Mouse (Mus musculus) adrenal gland, adult 2 months (tissue): ENCODE data around the gene Spata48. TPM values are rescaled to one million over a fixed set of nuclear protein-coding genes. Genes with fewer than 3 reads are reported as not detected.

ENCODE experiments used
- DNase-seq: peaks from one replicate; pipeline ENCODE4 v3.0.0; 2021
- long read RNA-seq: library from polyadenylated mRNA; stranded (forward); transcript quantifications from one replicate; pipeline ENCODE4 v2.0.0, GENCODE M21; 2021
- polyA plus RNA-seq: library from polyadenylated mRNA; depleted of rRNA; stranded (reverse); fragments of >200 nt; gene quantifications from 2 replicates; pipeline ENCODE4 v1.2.3, GENCODE M21; 2012; rRNA removed
- total RNA-seq, 2 experiments: library from RNA; stranded (reverse); gene quantifications; 2 replicates each; pipeline ENCODE4 v1.2.3; 2021

Gene Spata48
- under 1 TPM; 0.52 to 0.69 TPM for total RNA-seq
- 13.4 TPM in 1 of 2 replicates, not detected in the other for polyA plus RNA-seq
- long read RNA-seq, partial matches to known transcripts = 0 of 2 reads
- long read RNA-seq, other reads (novel, unspliced or antisense) = 2 of 2 reads

DNA sequence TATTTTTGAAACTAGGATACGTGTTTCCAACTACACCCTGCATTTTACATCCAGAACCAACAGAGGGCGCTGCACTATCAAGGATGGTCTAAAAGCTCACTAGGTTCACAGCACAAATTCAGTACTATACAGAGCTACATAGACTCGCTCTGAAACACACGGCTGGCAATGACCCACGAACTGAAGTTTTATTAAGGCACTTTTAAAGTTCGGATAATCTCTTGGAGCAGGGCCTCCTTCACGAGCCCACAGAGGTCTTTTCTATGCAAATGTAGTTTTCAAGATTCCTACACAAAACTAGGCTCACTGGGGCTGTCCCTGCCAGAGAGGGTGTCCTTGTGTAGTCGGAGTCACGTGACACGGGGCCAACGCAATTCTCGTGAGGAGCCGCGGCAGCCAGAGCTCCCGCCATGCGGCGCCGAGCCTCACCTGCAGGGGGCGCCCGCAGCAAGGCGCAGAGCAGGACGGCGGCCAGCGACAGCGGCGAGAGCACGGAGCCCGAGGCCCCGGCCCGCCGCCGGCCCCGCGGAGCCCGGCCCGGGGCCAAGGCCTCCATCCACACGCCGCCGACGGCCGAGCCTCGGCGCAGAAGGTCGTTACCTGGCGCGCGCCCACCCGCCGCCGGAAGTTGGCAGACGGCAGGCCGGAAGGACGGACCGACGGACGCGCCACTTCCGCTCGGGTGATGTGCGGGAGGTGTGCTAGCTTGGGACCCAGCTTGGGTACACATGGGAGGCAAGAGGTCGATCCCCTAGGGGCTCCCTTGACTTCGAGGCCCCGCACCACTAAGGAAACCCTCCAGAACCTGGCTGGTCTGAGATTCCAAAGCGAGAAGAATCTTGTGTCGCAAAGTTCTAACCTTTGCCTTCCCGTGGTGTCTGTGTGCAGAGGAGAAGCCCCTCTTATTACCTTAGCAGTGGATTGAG is at the start of gene Spata48, which contains the start of gene Zpbp:
Spata48 (plus strand) TSS at position 460 of the 926 bp plus-strand sequence.
Zpbp (minus strand) TSS at position 774 of the 926 bp plus-strand sequence.
- peak; percentile 90 for DNase-seq

- no peak for DNase-seq
Measured at GRCm38 (mm10) chr11:11414188-11414587, 47.7 kb upstream of the Spata48 start.

- DNase-seq = no peak
Measured at GRCm38 (mm10) chr11:11417356-11417755, 44.5 kb upstream of the Spata48 start.

DNA sequence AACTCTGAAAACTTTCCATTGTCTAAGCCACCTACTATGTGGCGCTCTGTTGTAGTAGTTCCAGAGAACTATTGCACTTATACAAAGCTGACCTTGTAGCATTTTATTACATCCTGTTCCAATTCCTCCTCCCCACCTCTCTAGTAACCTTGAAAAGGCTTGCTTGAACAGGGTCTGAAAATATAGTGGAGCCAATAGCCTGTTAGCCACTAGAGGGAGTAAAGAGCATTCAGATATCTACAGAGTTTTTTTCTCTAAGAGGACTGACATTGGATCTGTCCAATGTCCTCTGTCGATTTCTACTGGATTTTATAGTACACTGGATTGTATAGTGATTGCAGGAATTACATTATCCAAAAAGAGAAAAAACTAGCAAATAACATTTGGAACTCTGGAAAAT is 6.9 kb upstream of the Spata48 start:
- peak; percentile 2 for DNase-seq

DNA sequence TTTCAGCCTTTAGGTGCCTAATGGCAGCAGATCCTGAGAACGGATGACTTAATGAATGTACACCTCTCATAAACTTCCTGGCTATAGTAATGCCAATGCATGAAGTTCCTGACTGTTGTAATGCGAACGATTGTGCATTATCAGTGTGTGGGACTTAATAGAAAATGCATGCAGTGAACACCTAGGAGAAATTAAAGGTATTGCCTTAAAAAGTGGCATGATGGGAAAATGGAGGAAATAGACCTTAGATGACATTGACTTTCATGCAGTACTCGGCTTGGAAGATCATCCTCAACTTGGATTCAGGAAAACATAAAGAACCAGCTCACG is 632 bp downstream of the Spata48 start:
- no peak for DNase-seq

DNA sequence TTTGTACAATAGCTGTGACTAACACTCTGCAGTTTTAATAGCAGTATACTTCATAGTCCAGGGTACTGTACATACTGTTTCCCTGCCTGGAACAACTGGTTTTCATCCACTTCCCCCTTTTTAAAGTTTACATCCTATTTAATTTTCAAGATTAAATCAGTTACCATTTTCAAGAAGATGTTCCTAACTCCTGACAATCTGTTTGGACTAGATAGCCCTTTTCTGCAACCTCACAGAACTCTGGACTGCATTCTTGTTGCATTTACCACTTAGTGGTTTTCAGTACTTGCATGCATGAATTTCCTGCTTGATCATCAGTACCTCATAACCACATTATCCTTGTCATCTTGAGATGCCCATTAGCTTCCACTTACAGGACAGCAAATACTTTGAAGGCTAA is 7.0 kb downstream of the Spata48 start:
- DNase-seq = no peak

GRCm38 (mm10) chr11:11484378-11484777 is 22.5 kb downstream of the Spata48 start:
- DNase-seq = no peak

DNA sequence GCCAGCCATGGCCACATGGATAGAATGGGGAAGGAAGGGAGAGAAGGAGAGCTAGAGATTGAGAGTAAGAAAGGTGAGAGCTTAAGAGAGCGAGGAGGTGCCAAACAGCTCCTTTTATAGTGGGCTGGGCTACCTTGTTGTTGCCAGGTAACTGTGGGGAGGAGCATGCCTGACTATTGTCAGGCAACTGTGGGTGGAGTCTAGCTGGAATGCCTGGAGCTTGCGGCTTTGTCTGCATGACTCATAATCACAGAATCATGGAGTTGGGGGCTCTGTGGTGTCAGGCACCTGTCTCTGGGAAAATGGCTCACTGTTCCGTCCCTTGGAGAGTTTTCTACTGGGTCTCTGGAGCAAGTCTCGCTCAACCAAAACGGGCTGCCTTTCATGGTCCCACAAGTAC is 30.1 kb downstream of the Spata48 start:
- no peak for DNase-seq

- DNase-seq = no peak
Measured at GRCm38 (mm10) chr11:11495697-11496096, 33.8 kb downstream of the Spata48 start.

DNA sequence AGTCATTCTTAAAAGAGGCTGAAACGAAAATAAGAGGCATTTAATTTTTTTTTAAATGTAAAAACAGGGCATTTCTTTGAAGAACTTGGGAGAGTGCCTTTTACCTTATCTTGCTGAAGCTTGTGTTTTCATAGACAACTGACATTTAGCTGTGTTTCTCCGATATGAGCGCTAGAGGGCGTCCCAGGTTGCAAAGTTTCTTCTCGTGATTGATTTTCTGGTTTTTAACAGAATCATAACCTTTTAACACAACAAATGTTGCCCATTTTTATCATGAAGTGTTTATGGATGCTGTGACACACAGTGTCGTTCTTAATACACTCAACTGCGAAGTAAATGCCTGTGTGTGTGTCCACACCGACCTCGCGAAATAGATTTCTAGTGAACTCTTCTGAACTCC is 38.0 kb downstream of the Spata48 start:
- DNase-seq = no peak

DNA sequence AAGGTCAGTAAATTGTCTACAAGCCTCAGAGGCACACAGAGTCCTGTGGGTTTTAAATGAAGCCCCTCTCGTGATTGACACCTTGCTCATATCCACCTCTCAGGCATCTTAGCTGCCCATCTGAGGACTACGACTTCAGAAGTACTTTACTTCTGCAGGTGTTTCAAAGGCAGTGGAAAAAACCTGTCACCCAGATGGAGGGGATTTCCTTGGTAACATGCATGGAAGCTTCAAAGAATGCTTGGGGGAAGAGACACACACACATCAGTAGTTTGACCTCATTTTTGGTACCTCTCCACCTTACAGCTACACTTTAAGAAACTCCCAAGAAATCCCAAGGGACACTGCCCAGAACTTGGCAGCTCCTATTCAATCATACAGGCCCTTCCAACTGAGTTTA is 44.3 kb downstream of the Spata48 start:
- DNase-seq = no peak

DNA sequence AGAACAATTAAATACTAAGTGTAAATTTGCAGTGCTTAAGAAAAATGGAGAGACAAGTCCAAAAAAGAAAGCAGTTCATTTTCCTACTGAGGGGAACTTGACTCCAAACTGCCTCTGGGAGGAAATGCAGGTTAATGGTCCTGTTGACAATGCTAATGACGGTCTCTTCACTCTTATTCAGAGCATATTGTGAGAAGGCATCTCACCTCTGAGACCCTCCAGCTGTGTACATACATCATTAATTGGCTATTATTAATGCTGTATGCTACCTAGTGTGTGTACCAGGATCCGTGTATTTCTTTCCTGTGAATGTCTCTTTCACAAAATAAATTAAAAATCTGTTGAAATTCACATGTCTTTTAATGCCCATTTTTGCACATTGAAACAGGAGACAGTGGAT is 47.5 kb downstream of the Spata48 start:
- DNase-seq = no peak

- no peak for DNase-seq
Measured at GRCm38 (mm10) chr11:11512056-11512455, 50.2 kb downstream of the Spata48 start.

DNA sequence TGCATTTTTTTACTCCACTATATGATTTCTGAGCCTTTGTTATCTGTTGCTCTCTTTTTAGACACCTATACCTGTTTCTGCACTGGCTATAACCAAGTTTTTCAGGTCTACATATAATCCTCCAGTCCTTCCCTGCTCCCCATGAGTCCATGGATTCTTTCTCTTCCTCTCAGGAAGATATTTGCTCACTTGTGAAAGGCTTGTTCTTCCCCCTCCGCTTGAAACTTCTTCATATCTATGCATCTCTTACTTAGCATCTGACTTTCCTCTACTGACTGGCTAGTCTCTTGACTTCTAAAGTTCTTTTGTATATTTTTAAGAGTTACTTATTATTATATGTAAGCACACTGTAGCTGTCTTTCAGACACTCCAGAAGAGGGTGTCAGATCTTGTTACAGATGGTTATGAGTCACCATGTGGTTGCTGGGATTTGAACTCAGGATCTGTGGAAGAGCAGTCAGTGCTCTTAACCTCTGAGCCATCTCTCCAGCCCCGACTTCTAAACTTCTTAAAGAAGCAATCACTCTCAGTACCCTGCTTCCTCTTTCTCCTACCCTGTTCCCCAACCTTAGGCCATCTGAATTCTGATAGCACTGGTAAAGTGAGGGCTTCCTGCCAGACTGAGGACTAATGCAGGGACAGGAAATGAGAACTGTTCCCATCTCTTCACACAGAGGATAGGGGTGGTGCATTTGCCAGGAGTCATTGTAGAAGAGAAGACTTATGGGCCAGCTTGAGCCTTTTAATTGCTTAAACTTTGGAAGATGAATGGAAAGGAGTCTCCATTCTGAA is 51.3 kb downstream of the Spata48 start:
- DNase-seq = no peak

DNA sequence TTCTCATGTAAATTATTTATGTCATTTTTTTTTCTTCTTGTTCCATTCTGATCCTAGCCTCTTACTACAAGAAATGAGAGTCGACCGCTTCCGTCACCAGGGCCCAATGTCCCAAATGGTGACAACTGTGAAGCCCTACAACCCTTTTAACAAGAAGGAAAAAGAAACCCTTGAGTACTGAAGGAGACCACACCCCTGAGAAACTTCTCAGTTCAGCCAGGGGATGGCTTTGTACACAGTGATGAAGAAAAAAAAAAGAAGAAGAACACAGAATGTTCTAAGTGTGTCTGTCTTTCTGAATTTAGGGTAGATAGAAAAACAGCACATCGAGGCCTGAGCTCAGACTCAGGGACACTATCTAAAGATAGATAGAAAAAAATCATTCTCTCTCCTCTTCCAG is 53.0 kb downstream of the Spata48 start:
- no peak for DNase-seq

- DNase-seq = no peak
Measured at GRCm38 (mm10) chr11:11517781-11518435, 56.0 kb downstream of the Spata48 start.

DNA sequence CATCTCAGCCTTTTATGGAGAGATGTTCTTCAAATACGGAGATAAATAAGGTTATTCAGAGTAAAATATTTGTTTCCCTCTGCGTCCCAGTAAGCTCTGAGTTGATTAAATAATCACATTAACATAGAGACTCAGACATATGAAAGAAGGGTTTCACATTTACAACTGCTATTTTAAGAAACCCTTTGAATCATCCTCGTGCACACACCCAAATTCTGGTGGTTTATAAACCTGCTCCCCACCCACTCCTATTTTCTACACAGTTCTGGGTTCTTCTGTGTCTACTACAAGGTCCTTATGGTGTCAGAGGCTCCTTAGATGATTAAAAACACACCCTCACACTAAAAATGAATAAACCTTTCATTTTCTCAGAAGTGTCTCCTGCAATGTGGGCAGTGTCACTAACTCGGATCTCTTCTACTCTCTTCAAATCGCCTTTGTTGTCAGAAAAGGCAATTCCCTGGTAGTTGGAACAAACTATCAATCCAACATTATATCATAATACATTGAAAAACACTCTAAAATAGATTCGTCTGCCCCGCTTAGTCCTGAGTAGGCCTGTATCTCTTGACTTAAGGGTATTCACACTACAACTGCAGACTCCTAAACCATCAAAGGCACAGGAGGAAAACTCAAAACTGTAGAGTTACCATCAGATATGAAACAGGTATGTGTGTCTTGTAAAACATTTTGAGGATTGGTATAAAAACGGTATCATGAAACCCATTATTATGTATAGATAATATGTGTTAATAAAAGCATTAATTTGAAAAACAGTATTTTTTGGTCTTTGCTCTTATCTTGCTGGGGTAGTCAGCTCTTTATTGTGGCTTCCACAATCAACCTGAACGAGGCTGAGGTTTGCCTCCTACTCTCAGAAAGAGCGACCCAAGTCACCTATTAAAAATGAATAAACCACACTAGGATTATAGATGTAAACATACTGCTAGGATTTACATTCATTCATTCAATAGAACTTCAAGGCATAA is 57.7 kb downstream of the Spata48 start:
- no peak for DNase-seq

- no peak for DNase-seq
Measured at GRCm38 (mm10) chr11:11521908-11522441, 60.1 kb downstream of the Spata48 start.

DNA sequence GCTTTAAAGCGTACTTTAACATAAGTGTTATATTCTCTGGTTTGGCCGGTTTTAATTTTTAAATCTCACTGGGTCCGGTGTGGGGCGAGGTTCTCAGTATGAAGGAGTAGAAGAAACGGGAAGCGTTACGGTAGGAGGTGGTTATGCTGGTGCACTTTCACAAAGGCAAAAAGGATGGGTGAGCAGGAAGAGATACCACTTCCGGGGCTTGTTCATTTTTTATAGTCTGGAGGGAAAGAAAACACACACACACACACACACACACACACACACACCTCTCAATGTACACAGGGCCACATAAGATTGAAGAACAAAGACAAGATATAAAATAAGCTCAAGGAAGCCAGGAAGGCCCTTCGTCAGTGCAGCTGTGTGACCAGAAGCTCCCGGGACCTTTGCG is 66.9 kb downstream of the Spata48 start:
- no peak for DNase-seq

- no peak for DNase-seq
Measured at GRCm38 (mm10) chr11:11529165-11529564, 67.3 kb downstream of the Spata48 start.

GRCm38 (mm10) chr11:11530126-11530525 is 68.2 kb downstream of the Spata48 start:
- DNase-seq = no peak
